Mouse (Mus musculus) liver, embryonic 11.5 days (tissue): Measurements from ENCODE around the gene Crocc2. TPM values are rescaled to one million over a fixed set of nuclear protein-coding genes. Genes with fewer than 3 reads are reported as not detected.

Experiments used
- ATAC-seq: fragments of 200-750 bp; cut with Nextera tagmentation; replicated peaks from 2 replicates; pipeline ENCODE4 v1.8.0; 2017; ENCODE audit warnings: moderate number of reproducible peaks, mild to moderate bottlenecking, moderate TSS enrichment, moderate library complexity; ENCODE audit not compliant: low FRiP score
- DNase-seq: peaks from one replicate; pipeline ENCODE4 v3.0.0-alpha.2; 2017; ENCODE audit warnings: low spot score
- H3K27ac ChIP-seq: fragments of 300-500 bp; sonication (generic); 2 replicates; pipeline ENCODE4 v1.5.1; 2014; ENCODE audit warnings: mild to moderate bottlenecking, low read depth, low read length, control low read depth
- H3K27me3 ChIP-seq: fragments of 300-500 bp; sonication (generic); replicated peaks from 2 replicates; pipeline ENCODE4 v1.6.1; 2014; ENCODE audit warnings: low read length, mixed read lengths; ENCODE audit not compliant: control insufficient read depth, insufficient read depth
- H3K36me3 ChIP-seq: fragments of 300-500 bp; sonication (generic); 2 replicates; pipeline ENCODE4 v1.6.1; 2014; ENCODE audit warnings: mild to moderate bottlenecking, low read length, moderate library complexity, mixed read lengths; ENCODE audit not compliant: control insufficient read depth, insufficient read depth
- H3K4me1 ChIP-seq: fragments of 300-500 bp; sonication (generic); replicated peaks from 2 replicates; pipeline ENCODE4 v1.6.1; 2014; ENCODE audit warnings: low read length, mixed read lengths; ENCODE audit not compliant: control insufficient read depth, insufficient read depth
- H3K4me2 ChIP-seq: fragments of 300-500 bp; sonication (generic); 2 replicates; pipeline ENCODE4 v1.6.1; 2014; ENCODE audit warnings: mild to moderate bottlenecking, control low read depth, moderate library complexity
- H3K4me3 ChIP-seq: fragments of 300-500 bp; sonication (generic); 2 replicates; pipeline ENCODE4 v1.5.1; 2014; ENCODE audit warnings: low read depth, low read length, control low read depth
- H3K9ac ChIP-seq: fragments of 300-500 bp; sonication (generic); 2 replicates; pipeline ENCODE4 v1.6.1; 2014; ENCODE audit warnings: low read depth, low read length, control low read depth
- H3K9me3 ChIP-seq: fragments of 300-500 bp; sonication (generic); 2 replicates; pipeline ENCODE4 v1.6.1; 2016; ENCODE audit warnings: low read length, inconsistent platforms, mixed read lengths; ENCODE audit not compliant: control insufficient read depth
- WGBS: fragments of 180-500 bp; shearing (Covaris S2); extraction: QIAGEN DNeasy Blood & Tissue Kit; methylation state at CpG from one replicate; pipeline ENCODE4 v1.1.7; 2014; 5-methylcytosine and 5-hydroxymethylcytosine counted together
- polyA plus RNA-seq: library from polyadenylated mRNA; unstranded; fragments of >200 nt; fragmentation: Nextera tagmentation; extraction: Ambion mirVana; gene quantifications from 2 replicates; pipeline ENCODE4 v1.2.1, GENCODE M21; 2014

The Crocc2 gene
- polyA plus RNA-seq, 1 experiment from 2014 or later, result 0.16 TPM

- H3K4me1 ChIP-seq, result no peaks in the 10 kb centered on the region
- DNase-seq, result no peak
- 79% methylated on average over 7 of the region's 7 CpGs for WGBS
Measured at GRCm38 (mm10) chr1:93255761-93256160, 87.2 kb downstream of the Crocc2 start.

GRCm38 (mm10) chr1:93257560-93257959 lies 89.0 kb downstream of the Crocc2 start:
- H3K27me3 ChIP-seq, result no peaks in the 10 kb centered on the region
- no peak overlapping the region for H3K9ac ChIP-seq
- no peak for ATAC-seq
- 84% methylated on average over 1 of the region's 1 CpGs for WGBS
- H3K4me3 ChIP-seq, result no peak overlapping the region
- no peaks in the 10 kb centered on the region for H3K4me1 ChIP-seq
- H3K27ac ChIP-seq, result no peak overlapping the region
- H3K36me3 ChIP-seq, result no peaks in the 10 kb centered on the region
- no peaks in the 10 kb centered on the region for H3K9me3 ChIP-seq
- H3K4me2 ChIP-seq, result no peak overlapping the region
- no peak for DNase-seq

More at GRCm38 (mm10) chr1:93255761-93256160, 87.2 kb downstream of the Crocc2 start:
- Histone ChIP-seq H3K9ac (no peak overlapping the region), H3K9me3 (no peaks in the 10 kb centered on the region), H3K27me3 (no peaks in the 10 kb centered on the region), H3K27ac (no peak overlapping the region), H3K4me3 (no peak overlapping the region), H3K4me2 (no peak overlapping the region), H3K36me3 (no peaks in the 10 kb centered on the region)
- no peak for ATAC-seq

- 43% methylated on average over 3 of the region's 3 CpGs for WGBS
- no peak overlapping the region for H3K9ac ChIP-seq
- H3K27me3 ChIP-seq, result no peaks in the 10 kb centered on the region
- DNase-seq (no peak), ATAC-seq (no peak)
- no peak overlapping the region for H3K27ac ChIP-seq
- no peak overlapping the region for H3K4me3 ChIP-seq
- no peaks in the 10 kb centered on the region for H3K9me3 ChIP-seq
- H3K4me2 ChIP-seq, result no peak overlapping the region
- no peaks in the 10 kb centered on the region for H3K4me1 ChIP-seq
- no peaks in the 10 kb centered on the region for H3K36me3 ChIP-seq
Measured at GRCm38 (mm10) chr1:93267207-93267606, 98.7 kb downstream of the Crocc2 start.

- H3K4me1 ChIP-seq, result no peaks in the 10 kb centered on the region
- DNase-seq, result no peak
- ATAC-seq, result no peak
- H3K9me3 ChIP-seq, result no peaks in the 10 kb centered on the region
- no peak overlapping the region for H3K27ac ChIP-seq
- no peak overlapping the region for H3K9ac ChIP-seq
- 76% methylated on average over 2 of the region's 2 CpGs for WGBS
- H3K36me3 ChIP-seq, result no peaks in the 10 kb centered on the region
- no peaks in the 10 kb centered on the region for H3K27me3 ChIP-seq
- H3K4me2 ChIP-seq, result no peak overlapping the region
- H3K4me3 ChIP-seq, result no peak overlapping the region
Measured at GRCm38 (mm10) chr1:93268246-93268645, 99.7 kb downstream of the Crocc2 start.

GRCm38 (mm10) chr1:93270516-93271240 lies 102.2 kb downstream of the Crocc2 start:
- Histone ChIP-seq H3K36me3 (no peaks in the 10 kb centered on the region), H3K27me3 (no peaks in the 10 kb centered on the region), H3K4me1 (no peaks in the 10 kb centered on the region), H3K4me2 (no peak overlapping the region), H3K9me3 (no peaks in the 10 kb centered on the region), H3K27ac (no peak overlapping the region), H3K4me3 (no peak overlapping the region), H3K9ac (no peak overlapping the region)
- no peak for DNase-seq
- 58% methylated on average over 3 of the region's 3 CpGs for whole genome bisulfite sequencing
- ATAC-seq, result no peak

GRCm38 (mm10) chr1:93271751-93272150 lies 103.2 kb downstream of the Crocc2 start:
- Histone ChIP-seq H3K9me3 (no peaks in the 10 kb centered on the region), H3K36me3 (no peaks in the 10 kb centered on the region), H3K27me3 (no peaks in the 10 kb centered on the region), H3K4me3 (no peak overlapping the region), H3K4me2 (no peak overlapping the region), H3K4me1 (no peaks in the 10 kb centered on the region), H3K27ac (no peak overlapping the region), H3K9ac (no peak overlapping the region)
- ATAC-seq (no peak), DNase-seq (no peak)
- WGBS, result 63% methylated on average over 5 of the region's 6 CpGs

- Histone ChIP-seq H3K27ac (no peak overlapping the region), H3K4me3 (no peak overlapping the region), H3K9ac (no peak overlapping the region), H3K4me2 (no peak overlapping the region), H3K9me3 (no peaks in the 10 kb centered on the region), H3K36me3 (no peaks in the 10 kb centered on the region), H3K4me1 (no peaks in the 10 kb centered on the region), H3K27me3 (no peaks in the 10 kb centered on the region)
- DNase-seq (peak; percentile 57), ATAC-seq (no peak; the same call in 1 of the 2 replicates)
- WGBS, result under 1% methylated on average over 16 of the region's 16 CpGs
Measured at GRCm38 (mm10) chr1:93272409-93272821, 103.9 kb downstream of the Crocc2 start.

GRCm38 (mm10) chr1:93275561-93275960 lies 107.0 kb downstream of the Crocc2 start:
- WGBS, result 70% methylated on average over 6 of the region's 6 CpGs
- H3K36me3 ChIP-seq, result no peaks in the 10 kb centered on the region
- no peak for ATAC-seq

GRCm38 (mm10) chr1:93277041-93277440 lies 108.5 kb downstream of the Crocc2 start:
- H3K4me3 ChIP-seq, result no peak overlapping the region
- H3K9me3 ChIP-seq, result no peaks in the 10 kb centered on the region
- H3K36me3 ChIP-seq, result no peaks in the 10 kb centered on the region
- no peaks in the 10 kb centered on the region for H3K27me3 ChIP-seq
- no peak overlapping the region for H3K27ac ChIP-seq
- ATAC-seq (no peak), DNase-seq (no peak)
- WGBS, result 65% methylated on average over 7 of the region's 7 CpGs
- no peaks in the 10 kb centered on the region for H3K4me1 ChIP-seq
- no peak overlapping the region for H3K9ac ChIP-seq
- H3K4me2 ChIP-seq, result no peak overlapping the region

More at GRCm38 (mm10) chr1:93275561-93275960, 107.0 kb downstream of the Crocc2 start:
- DNase-seq, result no peak
- Histone ChIP-seq H3K9ac (no peak overlapping the region), H3K27ac (no peak overlapping the region), H3K4me2 (no peak overlapping the region), H3K9me3 (no peaks in the 10 kb centered on the region), H3K27me3 (no peaks in the 10 kb centered on the region), H3K4me3 (no peak overlapping the region), H3K4me1 (no peaks in the 10 kb centered on the region)
